Mouse (Mus musculus) adrenal gland, adult 18-20 months (tissue): ENCODE results near the gene Tmem150c. TPM values are rescaled to one million over a fixed set of nuclear protein-coding genes. Genes with fewer than 3 reads are reported as not detected.

Experiments used
- DNase-seq, 2 experiments: peaks; one replicate each; pipeline ENCODE4 v3.0.0; 2021 to 2022; ENCODE audit warnings: low spot score in 2 of 2
- total RNA-seq, 2 experiments: library from RNA; stranded (reverse); gene quantifications; 1 replicate in 1 of 2; 2 replicates in 1 of 2; pipeline ENCODE4 v1.2.3; 2021

The Tmem150c gene
- total RNA-seq, 2 experiments from 2014 or later = 7.5 to 18.3 TPM

DNA sequence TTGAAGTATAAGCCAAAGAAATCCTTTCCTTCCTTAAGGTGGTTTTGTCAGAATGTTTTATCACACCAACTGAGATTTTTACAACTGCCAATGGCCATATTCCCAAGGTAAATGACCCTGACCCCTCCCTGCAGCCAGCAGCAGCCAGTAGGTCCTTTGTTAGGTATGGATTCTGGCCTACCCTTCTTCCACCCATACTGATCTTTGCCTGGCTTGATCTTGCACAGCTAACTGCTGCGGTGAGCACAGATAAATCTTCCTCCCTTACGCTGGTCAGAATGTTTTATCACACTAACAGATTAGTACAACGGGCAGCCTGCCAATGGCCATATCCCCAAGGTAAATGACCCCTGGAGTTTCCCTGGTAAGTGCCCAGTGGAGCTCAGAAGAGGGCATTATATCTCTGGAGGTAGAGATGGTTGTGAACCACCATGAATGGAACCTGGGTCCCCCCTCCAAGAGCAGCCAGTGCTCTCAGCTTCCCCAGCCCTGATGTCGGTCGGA lies 103.7 kb downstream of the Tmem150c start:
- no peak for DNase-seq

GRCm38 (mm10) chr5:100054807-100055547 lies 104.6 kb downstream of the Tmem150c start:
- DNase-seq = no peak

DNA sequence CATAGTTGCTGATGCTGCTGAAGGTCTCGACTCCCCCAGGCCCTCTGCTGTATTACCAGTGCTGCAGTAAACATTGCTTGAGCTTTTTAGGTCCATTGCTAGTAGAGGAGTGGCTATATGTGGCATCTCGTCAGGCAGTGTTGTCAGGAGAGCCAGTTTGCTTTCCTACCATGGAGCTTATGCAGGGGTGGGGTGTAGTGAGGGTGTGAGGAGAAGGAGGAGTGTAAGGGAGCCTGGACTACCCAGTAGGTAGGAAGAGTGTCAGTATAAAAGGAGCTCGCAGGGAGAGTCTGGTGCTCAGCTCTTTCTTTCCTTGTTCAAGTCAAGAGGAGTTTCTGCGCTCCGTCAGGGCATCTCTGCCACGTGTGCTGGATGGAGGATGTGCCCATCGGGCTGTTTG lies 106.9 kb downstream of the Tmem150c start:
- no peak for DNase-seq

- DNase-seq = no peak
Observed at GRCm38 (mm10) chr5:100049904-100050303, 109.7 kb downstream of the Tmem150c start.

GRCm38 (mm10) chr5:100047871-100048270 lies 111.7 kb downstream of the Tmem150c start:
- DNase-seq = no peak

DNA sequence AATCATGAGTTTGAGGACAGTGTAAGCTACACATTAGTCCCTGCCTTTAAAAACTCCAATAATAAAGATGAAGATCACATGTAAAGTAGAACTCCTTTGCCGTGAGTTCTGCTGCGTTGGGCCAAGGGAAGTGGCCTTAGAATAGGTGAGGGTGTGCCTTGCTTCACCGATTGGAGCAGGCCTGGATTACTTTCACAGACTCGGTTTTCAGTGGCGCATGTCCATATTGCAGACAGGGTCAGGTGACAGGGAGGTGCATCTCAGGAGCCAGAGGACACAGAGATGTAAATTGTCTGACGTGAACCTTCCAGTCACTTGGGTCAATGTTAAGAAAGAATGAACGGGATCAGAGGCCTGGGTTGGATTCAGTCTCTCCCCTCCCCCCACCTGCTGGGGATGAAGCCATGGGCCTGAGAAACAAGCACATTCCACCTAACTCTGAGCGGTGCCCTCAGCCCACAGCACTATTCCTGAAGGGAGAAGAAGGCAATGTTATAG lies 112.4 kb downstream of the Tmem150c start:
- DNase-seq = no peak

GRCm38 (mm10) chr5:100046096-100046495 lies 113.5 kb downstream of the Tmem150c start:
- no peak for DNase-seq

DNA sequence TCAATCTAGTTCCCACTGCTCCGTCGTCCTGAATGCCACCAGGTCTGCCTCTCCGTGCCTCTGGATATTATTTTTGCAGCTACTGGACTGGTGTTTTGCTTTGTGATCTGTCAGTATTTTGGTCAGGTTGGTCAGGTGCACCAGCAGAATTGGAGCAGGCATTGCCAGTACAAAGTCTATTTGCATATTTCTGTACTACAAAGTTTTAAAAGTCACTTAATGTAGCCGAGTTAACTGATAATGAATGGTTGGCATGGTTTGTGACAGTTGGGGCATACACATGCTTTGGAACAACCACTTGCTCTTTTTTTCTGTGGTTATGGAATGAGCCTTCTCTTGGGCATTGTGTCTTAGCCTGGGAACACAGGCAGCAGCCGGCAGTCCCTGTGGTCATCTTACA lies 115.0 kb downstream of the Tmem150c start:
- DNase-seq = no peak

- DNase-seq = no peak
Observed at GRCm38 (mm10) chr5:100044030-100044429, 115.6 kb downstream of the Tmem150c start.

DNA sequence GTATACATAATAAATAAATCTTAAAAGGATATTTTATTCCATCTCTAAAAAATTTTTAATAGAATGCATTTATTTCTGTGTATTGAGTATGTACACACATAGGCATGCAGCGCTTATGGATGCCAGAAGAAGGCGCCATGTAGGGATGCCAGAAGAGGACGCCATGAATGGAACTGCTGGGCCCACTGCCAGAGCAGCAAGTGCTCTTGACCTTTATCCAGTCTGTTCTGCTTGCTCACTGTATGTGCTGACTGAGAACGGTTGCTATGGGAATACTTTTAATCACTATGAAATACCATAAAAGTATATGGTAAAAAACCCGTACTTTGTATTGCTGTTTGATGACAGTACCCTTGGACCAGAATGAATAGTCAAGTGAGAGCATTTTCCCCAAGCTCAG lies 116.2 kb downstream of the Tmem150c start:
- peak; percentile 62 to 66 for DNase-seq

DNA sequence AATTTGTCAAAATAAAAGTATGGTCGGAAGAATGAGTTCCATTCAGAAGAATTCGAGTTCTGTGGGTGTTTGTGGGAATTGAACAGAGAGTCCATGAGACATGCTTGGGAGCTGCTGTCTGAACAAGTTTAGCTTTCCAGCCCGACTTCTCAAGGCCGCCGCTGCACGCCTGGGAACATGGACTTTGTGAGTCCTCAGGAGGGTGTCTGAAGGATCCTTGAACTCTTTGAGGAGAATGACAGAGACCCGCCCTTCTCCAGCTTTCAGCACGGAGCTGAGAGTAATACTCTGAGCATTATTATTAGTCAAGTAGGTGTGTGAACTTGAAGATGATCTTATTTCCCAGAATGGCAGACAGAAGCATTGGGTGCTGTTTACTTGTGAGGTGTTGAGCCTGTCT lies 117.1 kb downstream of the Tmem150c start:
- DNase-seq = no peak

- no peak for DNase-seq
Observed at GRCm38 (mm10) chr5:100041272-100041671, 118.3 kb downstream of the Tmem150c start.

GRCm38 (mm10) chr5:100040281-100040784 lies 119.3 kb downstream of the Tmem150c start:
- peak in 1 of 2 experiments; percentile 47 for DNase-seq

DNA sequence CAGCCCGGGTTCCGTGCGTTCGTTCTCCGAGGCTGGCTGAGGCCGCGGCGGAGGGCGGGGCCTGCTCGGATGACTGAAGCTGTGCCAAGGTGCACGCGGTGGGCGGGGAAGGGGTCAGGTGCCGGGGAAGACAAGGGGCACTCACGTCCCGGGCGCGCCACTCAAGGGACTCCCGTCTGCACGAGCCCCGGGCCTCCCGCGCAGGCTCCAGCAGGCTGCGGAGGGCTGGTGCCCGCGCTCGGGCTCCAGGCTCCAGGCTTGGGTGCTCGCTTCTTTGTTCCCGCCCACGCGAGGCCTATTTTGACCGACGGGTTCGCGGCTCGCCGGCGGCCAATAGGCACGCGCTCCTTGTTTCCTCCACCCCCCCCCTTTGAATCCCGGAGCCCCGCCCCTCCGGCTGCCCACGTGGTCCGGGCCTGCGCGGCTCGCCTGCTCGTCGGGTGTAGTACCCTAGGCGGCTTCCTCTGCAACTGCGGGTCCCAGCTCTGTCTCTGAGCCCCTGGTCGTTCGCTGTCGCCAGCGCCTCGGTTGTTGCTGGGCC lies 119.9 kb downstream of the Tmem150c start, which contains the start of the genes Hnrnpdl and Enoph1:
Gene Hnrnpdl, minus strand, starts transcription at position 63 of the 541 bp plus-strand sequence.
Gene Enoph1, plus strand, starts transcription at position 384 of the 541 bp plus-strand sequence.
- DNase-seq = peak; percentile 88 to 92

- peak; percentile 100 for DNase-seq
Observed at GRCm38 (mm10) chr5:100038714-100039601, 120.7 kb downstream of the Tmem150c start.

- DNase-seq = peak; percentile 89 to 93
Observed at GRCm38 (mm10) chr5:100037965-100038713, 121.5 kb downstream of the Tmem150c start.

- no peak for DNase-seq
Observed at GRCm38 (mm10) chr5:100036681-100037080, 122.9 kb downstream of the Tmem150c start.

- DNase-seq = no peak
Observed at GRCm38 (mm10) chr5:100035950-100036349, 123.7 kb downstream of the Tmem150c start.

DNA sequence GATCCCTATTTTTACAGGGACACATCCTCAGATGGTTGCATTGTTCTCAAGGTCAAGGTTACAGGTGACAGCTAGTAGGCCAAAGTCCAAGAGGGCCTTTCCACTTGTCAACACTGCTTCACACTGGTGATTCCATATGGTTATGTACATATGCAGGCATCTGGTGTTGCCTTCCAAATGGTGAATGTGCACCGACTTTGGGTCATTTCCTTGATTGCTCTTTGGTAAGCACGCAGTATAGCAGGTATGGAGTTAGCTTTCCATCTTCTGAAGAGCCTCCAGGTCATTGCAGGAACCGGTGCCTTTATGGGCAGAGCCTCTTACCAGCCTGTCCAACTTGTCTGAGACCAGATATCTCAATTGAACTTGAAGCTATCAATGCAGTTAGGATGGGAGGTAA lies 127.0 kb downstream of the Tmem150c start:
- no peak for DNase-seq

- no peak for DNase-seq
Observed at GRCm38 (mm10) chr5:100032107-100032506, 127.5 kb downstream of the Tmem150c start.
